Mouse (Mus musculus) CH12.LX (cell line): ENCODE data around the gene Plpp3. TPM values are rescaled to one million over a fixed set of nuclear protein-coding genes. Genes with fewer than 3 reads are reported as not detected.

Source experiments
- DNase-seq: peaks from one replicate; pipeline ENCODE4 v3.0.0-alpha.2; 2013; ENCODE audit errors: extremely low read depth
- H3K27ac ChIP-seq: 2 replicates; pipeline ENCODE4 v1.5.1; 2012; ENCODE audit warnings: low read depth, mild to moderate bottlenecking, control low read depth, moderate library complexity; ENCODE audit not compliant: insufficient read depth
- H3K27me3 ChIP-seq: replicated peaks from 2 replicates; pipeline ENCODE3; 2012; ENCODE audit warnings: inconsistent platforms
- H3K36me3 ChIP-seq, 2 experiments: replicated peaks in 1 of 2; 2 replicates each; pipeline versions ENCODE3 to v1.6.1; 2012; ENCODE audit warnings: inconsistent platforms in 1 of 2, low read length in 1 of 2, mild to moderate bottlenecking in 1 of 2, mixed read lengths in 1 of 2, moderate library complexity in 1 of 2; ENCODE audit not compliant: control insufficient read depth in 1 of 2, insufficient read depth in 1 of 2
- H3K4me1 ChIP-seq, 2 experiments: 2 replicates each; pipeline ENCODE4 v1.6.1; 2012; ENCODE audit warnings: inconsistent platforms in 1 of 2, moderate library complexity in 1 of 2; ENCODE audit not compliant: insufficient read depth in 2 of 2, control insufficient read depth in 1 of 2
- H3K4me2 ChIP-seq: 2 replicates; pipeline ENCODE4 v1.6.1; 2012; ENCODE audit warnings: low read depth, mild to moderate bottlenecking, control low read depth; ENCODE audit not compliant: poor library complexity, insufficient read depth, severe bottlenecking
- H3K4me3 ChIP-seq, 3 experiments: fragments of 150-350 bp in 1 of 3; sonication (generic) in 1 of 3; replicated peaks in 1 of 3; 2 replicates each; pipeline versions ENCODE3 to v1.5.1; 2011 to 2012; ENCODE audit warnings: low read depth in 2 of 3, low read length in 2 of 3, mild to moderate bottlenecking in 2 of 3, moderate library complexity in 2 of 3, control low read depth in 1 of 3, improper control_type of control experiment in 1 of 3, inconsistent platforms in 1 of 3, mixed read lengths in 1 of 3; ENCODE audit not compliant: poor library complexity in 1 of 3
- H3K79me2 ChIP-seq: replicated peaks from 2 replicates; pipeline ENCODE4 v1.6.1; 2012; ENCODE audit warnings: mild to moderate bottlenecking, moderate library complexity; ENCODE audit not compliant: control insufficient read depth, poor library complexity, insufficient read depth, severe bottlenecking; ENCODE audit errors: extremely low read depth
- H3K9ac ChIP-seq: 2 replicates; pipeline ENCODE4 v1.6.1; 2012; ENCODE audit warnings: low read depth, mild to moderate bottlenecking, control low read depth, moderate library complexity; ENCODE audit not compliant: insufficient read depth
- H3K9me3 ChIP-seq: replicated peaks from 2 replicates; pipeline ENCODE3; 2012; ENCODE audit warnings: low read length, inconsistent platforms, mixed read lengths
- BHLHE40 ChIP-seq: IDR thresholded peaks from 2 replicates; pipeline ENCODE4 v1.6.1; 2011; ENCODE audit warnings: mild to moderate bottlenecking, low read depth, low read length, improper control_type of control experiment
- E2F4 ChIP-seq: IDR thresholded peaks from 2 replicates; pipeline ENCODE4 v1.6.1; 2011; ENCODE audit warnings: low read depth, low read length, improper control_type of control experiment; ENCODE audit not compliant: insufficient replicate concordance
- ELF1 ChIP-seq: IDR thresholded peaks from 2 replicates; pipeline ENCODE4 v1.6.1; 2014; ENCODE audit warnings: low read depth, mild to moderate bottlenecking, inconsistent platforms, low read length, improper control_type of control experiment
- EP300 ChIP-seq: IDR thresholded peaks from 2 replicates; pipeline ENCODE4 v1.6.1; 2011; ENCODE audit warnings: low read length, improper control_type of control experiment
- ETS1 ChIP-seq: conservative IDR thresholded peaks from 2 replicates; pipeline ENCODE4 v1.6.1; 2012; ENCODE audit warnings: low read depth, mild to moderate bottlenecking, inconsistent platforms, low read length, improper control_type of control experiment, moderate library complexity
- GABPA ChIP-seq: IDR thresholded peaks from 2 replicates; pipeline ENCODE4 v1.6.1; 2012; ENCODE audit warnings: low read depth, low read length, improper control_type of control experiment, inconsistent platforms; ENCODE audit not compliant: insufficient replicate concordance
- HCFC1 ChIP-seq: IDR thresholded peaks from 2 replicates; pipeline ENCODE4 v1.6.1; 2012; ENCODE audit warnings: low read depth, mild to moderate bottlenecking, inconsistent platforms, low read length, improper control_type of control experiment
- KAT2A ChIP-seq: IDR thresholded peaks from 2 replicates; pipeline ENCODE4 v1.6.1; 2012; ENCODE audit warnings: low read length, improper control_type of control experiment, inconsistent platforms; ENCODE audit not compliant: insufficient replicate concordance
- MAFK ChIP-seq: IDR thresholded peaks from 2 replicates; pipeline ENCODE4 v1.6.1; 2011; ENCODE audit warnings: low read length, improper control_type of control experiment; ENCODE audit not compliant: insufficient replicate concordance
- MEF2A ChIP-seq: IDR thresholded peaks from 2 replicates; pipeline ENCODE4 v1.6.1; 2014; ENCODE audit warnings: low read depth, mild to moderate bottlenecking, inconsistent platforms, low read length, improper control_type of control experiment, borderline replicate concordance
- MXI1 ChIP-seq: IDR thresholded peaks from 2 replicates; pipeline ENCODE4 v1.6.1; 2011; ENCODE audit warnings: mild to moderate bottlenecking, low read depth, low read length, improper control_type of control experiment
- MYC ChIP-seq: IDR thresholded peaks from 2 replicates; pipeline ENCODE4 v1.6.1; 2011; ENCODE audit warnings: low read depth, mild to moderate bottlenecking, improper control_type of control experiment, low read length
- NELFE ChIP-seq: IDR thresholded peaks from 2 replicates; pipeline ENCODE4 v1.6.1; 2011; ENCODE audit warnings: low read depth, low read length, improper control_type of control experiment
- RAD21 ChIP-seq: IDR thresholded peaks from 2 replicates; pipeline ENCODE4 v1.6.1; 2011; ENCODE audit warnings: low read depth, mild to moderate bottlenecking, low read length, improper control_type of control experiment, moderate library complexity
- SIN3A ChIP-seq: IDR thresholded peaks from 2 replicates; pipeline ENCODE4 v1.6.1; 2012; ENCODE audit warnings: low read length, improper control_type of control experiment, inconsistent platforms
- TBP ChIP-seq: conservative IDR thresholded peaks from 2 replicates; pipeline ENCODE4 v1.6.1; 2011; ENCODE audit warnings: low read depth, low read length, improper control_type of control experiment
- UBTF ChIP-seq: IDR thresholded peaks from 2 replicates; pipeline ENCODE4 v1.6.1; 2012; ENCODE audit warnings: low read depth, mild to moderate bottlenecking, inconsistent platforms, low read length, improper control_type of control experiment, moderate library complexity
- USF1 ChIP-seq: IDR thresholded peaks from 2 replicates; pipeline ENCODE4 v1.6.1; 2014; ENCODE audit warnings: low read depth, mild to moderate bottlenecking, inconsistent platforms, low read length, improper control_type of control experiment
- USF2 ChIP-seq: conservative IDR thresholded peaks from 2 replicates; pipeline ENCODE4 v1.6.1; 2011; ENCODE audit warnings: low read depth, low read length, improper control_type of control experiment
- ZNF384 ChIP-seq: IDR thresholded peaks from 2 replicates; pipeline ENCODE4 v1.6.1; 2012; ENCODE audit warnings: low read depth, low read length, improper control_type of control experiment, inconsistent platforms
- dilution Hi-C: fragments of 300-500 bp; cut with MboI; formaldehyde crosslinking; loops from 2 replicates; pipeline ENCODE4 v1.14.3; 2020; ENCODE audit warnings: low sequenced_read_pairs; ENCODE audit not compliant: extremely low pct_unique_long_range_greater_than_20kb, extremely low pct_ligation_motif_present
- in situ Hi-C: fragments of 300-500 bp; cut with MboI; formaldehyde crosslinking; loops from 3 replicates; pipeline ENCODE4 v1.14.3; 2019; ENCODE audit warnings: low sequenced_read_pairs, low pct_ligation_motif_present, low pct_unique_long_range_greater_than_20kb, mixed read lengths
- polyA plus RNA-seq: library from polyadenylated mRNA; unstranded; fragments of >175 nt; gene quantifications from 2 replicates; pipeline ENCODE4 v1.2.1, GENCODE M21; 2012; ENCODE audit warnings: low read depth; ENCODE audit not compliant: insufficient read length
- total RNA-seq, 2 experiments: library from RNA; depleted of rRNA; stranded (reverse); fragments of 300-350 nt in 1 of 2; fragments of >200 nt in 1 of 2; gene quantifications; 2 replicates each; pipeline ENCODE4 v1.2.3; 2012 to 2014

The Plpp3 gene
- total and polyA plus RNA-seq, 3 experiments = 0.34 to 1.6 (median 1.2) TPM

- no peak overlapping the region for H3K9ac ChIP-seq
- peak; percentile 41 for DNase-seq
- TF ChIP-seq BHLHE40 (no peak), MEF2A (no peak), GABPA (no peak), MYC (no peak), MAFK (no peak), MXI1 (no peak), USF1 (no peak), NELFE (no peak), TBP (no peak), USF2 (no peak), E2F4 (no peak), HCFC1 (no peak)
- H3K27me3 ChIP-seq = no peaks in the 10 kb centered on the region
- H3K4me1 ChIP-seq = peaks cover 4 to 51% of the 10 kb centered on the region in 2 experiments; a peak in 3 of 4 replicates
- H3K36me3 ChIP-seq = no peaks in the 10 kb centered on the region
- no peak overlapping the region for H3K4me3 ChIP-seq
- H3K9me3 ChIP-seq = no peaks in the 10 kb centered on the region
- in situ Hi-C loops (no loop called here), dilution Hi-C loops (no loop called here)
- no peak overlapping the region for H3K27ac ChIP-seq
- no peak overlapping the region for H3K4me2 ChIP-seq
- H3K79me2 ChIP-seq = no peaks in the 10 kb centered on the region
These were observed 7.8 kb downstream of the Plpp3 start for GRCm38 (mm10) chr4:105164952-105165351.

GRCm38 (mm10) chr4:105169093-105169571 lies 12.0 kb downstream of the Plpp3 start:
- DNase-seq = no peak
- no peaks in the 10 kb centered on the region for H3K36me3 ChIP-seq
- dilution Hi-C loops (no loop called here), in situ Hi-C loops (no loop called here)
- H3K4me2 ChIP-seq = no peak overlapping the region
- TF ChIP-seq ETS1 = no peak
- TF ChIP-seq USF2 = no peak
- no peak for TF ChIP-seq BHLHE40
- TF ChIP-seq NELFE = no peak
- no peak for TF ChIP-seq ELF1
- no peak for TF ChIP-seq MXI1
- TF ChIP-seq RAD21 = no peak
- no peak for TF ChIP-seq UBTF
- TF ChIP-seq ZNF384 = no peak
- no peak for TF ChIP-seq EP300
- TF ChIP-seq HCFC1 = no peak
- TF ChIP-seq USF1 = no peak
- no peak for TF ChIP-seq E2F4
- no peak for TF ChIP-seq MYC
- no peak for TF ChIP-seq KAT2A
- TF ChIP-seq GABPA = no peak
- TF ChIP-seq SIN3A = no peak
- no peaks in the 10 kb centered on the region for H3K9me3 ChIP-seq
- H3K4me3 ChIP-seq = no peak overlapping the region
- H3K79me2 ChIP-seq = no peaks in the 10 kb centered on the region
- peaks cover 4 to 25% of the 10 kb centered on the region in 2 experiments; a peak in 2 of 4 replicates for H3K4me1 ChIP-seq
- H3K9ac ChIP-seq = no peak overlapping the region
- H3K27me3 ChIP-seq = no peaks in the 10 kb centered on the region
- no peak overlapping the region for H3K27ac ChIP-seq
